Mouse (Mus musculus): ENCODE data around the gene Mrpl4.
"Not testable (repeated sequence)": the region's sequence is repeated elsewhere in the genome, so short reads cannot be mapped to it uniquely, and the experiment has no call there.

Gene Mrpl4

GRCm38 (mm10) chr9:21041308-21041707 is 38.8 kb downstream of the Mrpl4 start:
- no peak for DNase-seq (ENCODE audit: low read depth, low spot score)

- DNase-seq (ENCODE audit: low read depth, low spot score), result no peak
Measured at GRCm38 (mm10) chr9:21043563-21043962, 41.0 kb downstream of the Mrpl4 start.

- not testable (repeated sequence) for DNase-seq (ENCODE audit: low read depth, low spot score)
Measured at GRCm38 (mm10) chr9:21044785-21045184, 42.2 kb downstream of the Mrpl4 start.

GRCm38 (mm10) chr9:21045235-21045634 is 42.7 kb downstream of the Mrpl4 start:
- DNase-seq (ENCODE audit: low read depth, low spot score), result no peak

GRCm38 (mm10) chr9:21051578-21051977 is 49.0 kb downstream of the Mrpl4 start:
- DNase-seq (ENCODE audit: low read depth, low spot score), result no peak
